Mouse (Mus musculus) CH12.LX (cell line): ENCODE measurements around the gene Brsk1. TPM values are rescaled to one million over a fixed set of nuclear protein-coding genes. Genes with fewer than 3 reads are reported as not detected.

Experiments
- DNase-seq: peaks from one replicate; pipeline ENCODE4 v3.0.0-alpha.2; 2013; ENCODE audit errors: extremely low read depth
- H3K27ac ChIP-seq: 2 replicates; pipeline ENCODE4 v1.5.1; 2012; ENCODE audit warnings: low read depth, mild to moderate bottlenecking, control low read depth, moderate library complexity; ENCODE audit not compliant: insufficient read depth
- H3K27me3 ChIP-seq: replicated peaks from 2 replicates; pipeline ENCODE3; 2012; ENCODE audit warnings: inconsistent platforms
- H3K36me3 ChIP-seq, 2 experiments: replicated peaks in 1 of 2; 2 replicates each; pipeline versions ENCODE3 to v1.6.1; 2012; ENCODE audit warnings: inconsistent platforms in 1 of 2, low read length in 1 of 2, mild to moderate bottlenecking in 1 of 2, mixed read lengths in 1 of 2, moderate library complexity in 1 of 2; ENCODE audit not compliant: control insufficient read depth in 1 of 2, insufficient read depth in 1 of 2
- H3K4me1 ChIP-seq, 2 experiments: 2 replicates each; pipeline ENCODE4 v1.6.1; 2012; ENCODE audit warnings: inconsistent platforms in 1 of 2, moderate library complexity in 1 of 2; ENCODE audit not compliant: insufficient read depth in 2 of 2, control insufficient read depth in 1 of 2
- H3K4me2 ChIP-seq: 2 replicates; pipeline ENCODE4 v1.6.1; 2012; ENCODE audit warnings: low read depth, mild to moderate bottlenecking, control low read depth; ENCODE audit not compliant: poor library complexity, insufficient read depth, severe bottlenecking
- H3K4me3 ChIP-seq, 3 experiments: fragments of 150-350 bp in 1 of 3; sonication (generic) in 1 of 3; replicated peaks in 1 of 3; 2 replicates each; pipeline versions ENCODE3 to v1.5.1; 2011 to 2012; ENCODE audit warnings: low read depth in 2 of 3, low read length in 2 of 3, mild to moderate bottlenecking in 2 of 3, moderate library complexity in 2 of 3, control low read depth in 1 of 3, improper control_type of control experiment in 1 of 3, inconsistent platforms in 1 of 3, mixed read lengths in 1 of 3; ENCODE audit not compliant: poor library complexity in 1 of 3
- H3K79me2 ChIP-seq: replicated peaks from 2 replicates; pipeline ENCODE4 v1.6.1; 2012; ENCODE audit warnings: mild to moderate bottlenecking, moderate library complexity; ENCODE audit not compliant: control insufficient read depth, poor library complexity, insufficient read depth, severe bottlenecking; ENCODE audit errors: extremely low read depth
- H3K9ac ChIP-seq: 2 replicates; pipeline ENCODE4 v1.6.1; 2012; ENCODE audit warnings: low read depth, mild to moderate bottlenecking, control low read depth, moderate library complexity; ENCODE audit not compliant: insufficient read depth
- H3K9me3 ChIP-seq: replicated peaks from 2 replicates; pipeline ENCODE3; 2012; ENCODE audit warnings: low read length, inconsistent platforms, mixed read lengths
- BHLHE40 ChIP-seq: IDR thresholded peaks from 2 replicates; pipeline ENCODE4 v1.6.1; 2011; ENCODE audit warnings: mild to moderate bottlenecking, low read depth, low read length, improper control_type of control experiment
- CTCF ChIP-seq, 2 experiments: IDR thresholded peaks in 1 of 2; conservative IDR thresholded peaks in 1 of 2; 2 replicates each; pipeline ENCODE4 v1.5.1; 2011 to 2012; ENCODE audit warnings: low read depth in 2 of 2, low read length in 2 of 2, improper control_type of control experiment in 1 of 2, inconsistent platforms in 1 of 2, mild to moderate bottlenecking in 1 of 2, moderate library complexity in 1 of 2
- ELF1 ChIP-seq: IDR thresholded peaks from 2 replicates; pipeline ENCODE4 v1.6.1; 2014; ENCODE audit warnings: low read depth, mild to moderate bottlenecking, inconsistent platforms, low read length, improper control_type of control experiment
- EP300 ChIP-seq: IDR thresholded peaks from 2 replicates; pipeline ENCODE4 v1.6.1; 2011; ENCODE audit warnings: low read length, improper control_type of control experiment
- MAFK ChIP-seq: IDR thresholded peaks from 2 replicates; pipeline ENCODE4 v1.6.1; 2011; ENCODE audit warnings: low read length, improper control_type of control experiment; ENCODE audit not compliant: insufficient replicate concordance
- MAX ChIP-seq: IDR thresholded peaks from 2 replicates; pipeline ENCODE4 v1.6.1; 2011; ENCODE audit warnings: low read length, improper control_type of control experiment
- MEF2A ChIP-seq: IDR thresholded peaks from 2 replicates; pipeline ENCODE4 v1.6.1; 2014; ENCODE audit warnings: low read depth, mild to moderate bottlenecking, inconsistent platforms, low read length, improper control_type of control experiment, borderline replicate concordance
- MXI1 ChIP-seq: IDR thresholded peaks from 2 replicates; pipeline ENCODE4 v1.6.1; 2011; ENCODE audit warnings: mild to moderate bottlenecking, low read depth, low read length, improper control_type of control experiment
- NRF1 ChIP-seq: IDR thresholded peaks from 2 replicates; pipeline ENCODE4 v1.6.1; 2014; ENCODE audit warnings: low read depth, mild to moderate bottlenecking, inconsistent platforms, low read length, improper control_type of control experiment, moderate library complexity
- RCOR1 ChIP-seq: conservative IDR thresholded peaks from 2 replicates; pipeline ENCODE4 v1.6.1; 2012; ENCODE audit warnings: low read depth, mild to moderate bottlenecking, inconsistent platforms, low read length, improper control_type of control experiment
- SMC3 ChIP-seq: IDR thresholded peaks from 2 replicates; pipeline ENCODE4 v1.6.1; 2011; ENCODE audit warnings: low read depth, low read length, improper control_type of control experiment
- USF2 ChIP-seq: conservative IDR thresholded peaks from 2 replicates; pipeline ENCODE4 v1.6.1; 2011; ENCODE audit warnings: low read depth, low read length, improper control_type of control experiment
- ZNF384 ChIP-seq: IDR thresholded peaks from 2 replicates; pipeline ENCODE4 v1.6.1; 2012; ENCODE audit warnings: low read depth, low read length, improper control_type of control experiment, inconsistent platforms
- dilution Hi-C: fragments of 300-500 bp; cut with MboI; formaldehyde crosslinking; loops from 2 replicates; pipeline ENCODE4 v1.14.3; 2020; ENCODE audit warnings: low sequenced_read_pairs; ENCODE audit not compliant: extremely low pct_unique_long_range_greater_than_20kb, extremely low pct_ligation_motif_present
- in situ Hi-C: fragments of 300-500 bp; cut with MboI; formaldehyde crosslinking; loops from 3 replicates; pipeline ENCODE4 v1.14.3; 2019; ENCODE audit warnings: low sequenced_read_pairs, low pct_ligation_motif_present, low pct_unique_long_range_greater_than_20kb, mixed read lengths
- polyA plus RNA-seq: library from polyadenylated mRNA; unstranded; fragments of >175 nt; gene quantifications from 2 replicates; pipeline ENCODE4 v1.2.1, GENCODE M21; 2012; ENCODE audit warnings: low read depth; ENCODE audit not compliant: insufficient read length
- total RNA-seq, 2 experiments: library from RNA; depleted of rRNA; stranded (reverse); fragments of 300-350 nt in 1 of 2; fragments of >200 nt in 1 of 2; gene quantifications; 2 replicates each; pipeline ENCODE4 v1.2.3; 2012 to 2014

Gene Brsk1
- total and polyA plus RNA-seq, 3 experiments = 0.25 TPM; not detected in 2

DNA sequence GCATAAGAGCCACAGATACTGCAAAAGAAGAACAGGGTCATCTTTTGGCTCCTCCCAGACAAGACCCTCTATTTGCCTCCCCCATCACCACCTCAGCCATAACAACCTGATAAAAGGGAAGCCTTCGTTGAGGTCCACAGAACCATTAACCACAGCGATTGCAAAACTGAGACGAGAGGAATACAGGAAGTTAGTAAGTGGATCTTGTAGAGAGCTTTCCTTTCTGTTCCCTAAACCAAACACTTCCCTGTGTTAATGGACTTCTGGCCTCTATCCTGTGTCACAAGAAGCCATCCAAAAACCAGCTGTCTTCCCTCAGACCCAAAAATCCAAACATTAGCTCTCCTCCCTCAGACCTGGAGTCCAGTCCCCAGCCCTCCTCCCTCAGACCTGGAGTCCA, 34.0 kb downstream of the Brsk1 start:
- dilution Hi-C loops (no loop called here), in situ Hi-C loops (no loop called here)
- peaks cover 0 to 25% of the 10 kb centered on the region in 2 experiments; a peak in 2 of 4 replicates for H3K4me1 ChIP-seq
- no peaks in the 10 kb centered on the region for H3K9me3 ChIP-seq
- H3K79me2 ChIP-seq = no peaks in the 10 kb centered on the region
- no peak overlapping the region for H3K4me2 ChIP-seq
- H3K27me3 ChIP-seq = no peaks in the 10 kb centered on the region
- no peak overlapping the region for H3K4me3 ChIP-seq
- no peak for DNase-seq
- no peaks in the 10 kb centered on the region for H3K36me3 ChIP-seq
- TF ChIP-seq NRF1 (no peak), MAFK (no peak), ZNF384 (no peak), MAX (no peak), CTCF (conservative IDR thresholded peaks at IDR 0.05 in 1 of 2, IDR thresholded peaks at IDR 0.05 in 1 of 2; ENCODE audit: low read depth in 2 of 2, low read length in 2 of 2) (no peak), USF2 (no peak), RCOR1 (no peak)
- no peak overlapping the region for H3K27ac ChIP-seq
- no peak overlapping the region for H3K9ac ChIP-seq

DNA sequence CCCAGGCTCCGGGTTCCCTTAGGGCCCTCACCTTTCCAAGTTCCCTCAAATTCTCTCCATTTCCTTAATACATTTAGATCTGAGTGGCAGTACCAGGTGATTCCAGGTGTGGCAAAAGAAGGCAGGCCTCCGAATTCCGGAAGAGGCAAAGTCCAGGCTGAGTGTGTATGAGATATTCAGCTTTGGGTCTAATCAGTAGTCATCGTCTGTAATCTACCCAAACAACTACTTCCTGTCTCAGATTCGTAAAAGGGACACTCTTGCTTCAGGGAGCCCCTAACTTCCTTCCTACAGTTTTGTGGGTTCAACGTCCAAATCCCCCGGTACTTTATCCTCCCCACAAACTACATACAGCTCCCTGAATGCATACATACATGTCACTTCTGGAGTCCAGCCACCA, 34.8 kb downstream of the Brsk1 start, which contains the start of gene Tmem150b:
Gene Tmem150b (minus strand): TSS at position 81 of the 400 bp plus-strand sequence.
- in situ Hi-C loops = no loop called here
- no peak for DNase-seq
- H3K27ac ChIP-seq = no peak within 1 kb of the TSS
- H3K9ac ChIP-seq = no peak within 1 kb of the TSS
- no peaks in the 10 kb centered on the region for H3K27me3 ChIP-seq
- dilution Hi-C loops = no loop called here
- H3K79me2 ChIP-seq = no peaks in the 10 kb centered on the region
- no peaks in the 10 kb centered on the region for H3K36me3 ChIP-seq
- no peaks in the 10 kb centered on the region for H3K9me3 ChIP-seq
- no peak within 1 kb of the TSS for H3K4me3 ChIP-seq
- TF ChIP-seq MXI1 (no peak), USF2 (no peak), SMC3 (no peak), EP300 (no peak), ELF1 (no peak)
- H3K4me2 ChIP-seq = no peak within 1 kb of the TSS
- H3K4me1 ChIP-seq = peaks cover 0 to 18% of the 10 kb centered on the region in 2 experiments; a peak in 2 of 4 replicates

DNA sequence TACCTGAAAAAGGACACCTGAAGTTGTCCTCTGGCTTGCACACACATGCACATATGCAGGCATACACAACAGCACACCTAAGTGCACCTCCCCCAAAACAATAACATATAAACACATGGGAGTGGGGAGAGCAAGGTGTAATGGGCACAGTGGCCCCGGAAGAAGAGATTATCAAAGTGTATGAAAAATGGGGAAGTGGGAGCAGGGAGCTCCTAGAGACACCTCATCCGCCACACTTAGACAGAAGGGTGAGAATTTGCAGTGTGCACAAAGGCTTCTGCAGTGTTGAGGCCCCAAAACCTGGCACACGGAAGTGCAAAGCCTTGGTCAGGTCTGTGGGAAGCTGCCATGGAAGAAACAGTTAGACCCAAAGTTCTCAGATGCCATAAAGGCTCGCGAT, 40.7 kb downstream of the Brsk1 start:
- Histone ChIP-seq H3K4me1 (peaks cover 0 to 5% of the 10 kb centered on the region in 2 experiments; a peak in 3 of 4 replicates), H3K79me2 (no peaks in the 10 kb centered on the region), H3K36me3 (no peaks in the 10 kb centered on the region), H3K27me3 (no peaks in the 10 kb centered on the region), H3K27ac (no peak overlapping the region), H3K9me3 (no peaks in the 10 kb centered on the region), H3K4me3 (no peak overlapping the region), H3K9ac (no peak overlapping the region), H3K4me2 (no peak overlapping the region)
- no peak for DNase-seq
- no peak for TF ChIP-seq BHLHE40
- no peak for TF ChIP-seq MEF2A
- TF ChIP-seq ELF1 = no peak
- in situ Hi-C loops = no loop called here
- dilution Hi-C loops = no loop called here
